Comparison of ENCODE assay signal across 22 mouse cellular contexts in genomic region chr12:33154732-33155131, GRCm38 (mm10).
"Had no signal": no experiment of that assay in that cellular context is flagged by ENCODE, and none has a peak within 500 bp of the region (broad histone marks: within the 10 kb centered on the region; RNA-seq: fewer than 3 reads in every experiment).

No protein-coding gene starts in this region.

- H3K4me2 ChIP-seq: limb, embryonic 13.5 days; lung, embryonic 15.5 days; midbrain, embryonic 13.5 days; neural tube, embryonic 13.5 days; stomach, embryonic 15.5 days had no signal

- H3K27ac ChIP-seq: limb, embryonic 10.5 days; limb, embryonic 13.5 days; lung, embryonic 15.5 days; midbrain, embryonic 10.5 days; midbrain, embryonic 13.5 days; neural tube, embryonic 13.5 days; stomach, embryonic 15.5 days had no signal

- H3K4me1 ChIP-seq: lung, embryonic 15.5 days; midbrain, embryonic 10.5 days; stomach, embryonic 15.5 days had no signal

- DNase-seq: kidney, adult 18-20 months; kidney, adult 9 months; kidney, postnatal 14 days; kidney, postnatal 4 days; layer of hippocampus, adult 9-11 months; lung, adult 18-20 months; lung, postnatal 10 days; lung, postnatal 36 days; retina, postnatal 1 day; right cerebral cortex, postnatal 25 days; spleen, adult 18-20 months; thymus, postnatal 25 days had no signal

- H3K36me3 ChIP-seq: lung, embryonic 15.5 days; stomach, embryonic 15.5 days had no signal

- H3K9ac ChIP-seq: limb, embryonic 13.5 days; lung, embryonic 15.5 days; midbrain, embryonic 13.5 days; neural tube, embryonic 13.5 days; stomach, embryonic 15.5 days had no signal

- H3K27me3 ChIP-seq: limb, embryonic 13.5 days; lung, embryonic 15.5 days; megakaryocyte, embryonic 14.5 days; midbrain, embryonic 13.5 days; neural tube, embryonic 13.5 days; stomach, embryonic 15.5 days had no signal

- H3K4me3 ChIP-seq: limb, embryonic 10.5 days; limb, embryonic 13.5 days; lung, embryonic 15.5 days; megakaryocyte, embryonic 14.5 days; midbrain, embryonic 10.5 days; midbrain, embryonic 13.5 days; myocyte; neural tube, embryonic 13.5 days; stomach, embryonic 15.5 days had no signal

- ATAC-seq: midbrain, embryonic 13.5 days; midbrain, embryonic 16.5 days had no signal

- H3K9me3 ChIP-seq: limb, embryonic 10.5 days; limb, embryonic 13.5 days; lung, embryonic 15.5 days; megakaryocyte, embryonic 14.5 days; midbrain, embryonic 10.5 days; midbrain, embryonic 13.5 days; neural tube, embryonic 13.5 days; stomach, embryonic 15.5 days had no signal
